Mouse (Mus musculus): ENCODE results near the gene Metap1.

- no peak for TF ChIP-seq MYOG (IDR thresholded peaks at IDR 0.05; ENCODE audit: control insufficient read depth, extremely low read depth, insufficient read length)
- TF ChIP-seq CTCF (IDR thresholded peaks at IDR 0.05; ENCODE audit: control insufficient read depth, insufficient read depth, insufficient read length), result no peak
- no peak for TF ChIP-seq USF1 (IDR thresholded peaks at IDR 0.05; ENCODE audit: low read depth)
- no peak for TF ChIP-seq MAX (IDR thresholded peaks at IDR 0.05)
- TF ChIP-seq CEBPB (IDR thresholded peaks at IDR 0.05; ENCODE audit: low read depth), result no peak
These were observed 43.4 kb upstream of the Metap1 start for GRCm38 (mm10) chr3:138532764-138533163.

Measured in C2C12 (cell line).